Mouse (Mus musculus) lung, embryonic 14.5 days (tissue): ENCODE results near the gene Sdhd. TPM values are rescaled to one million over a fixed set of nuclear protein-coding genes. Genes with fewer than 3 reads are reported as not detected.
"Not testable (repeated sequence)": the region's sequence is repeated elsewhere in the genome, so short reads cannot be mapped to it uniquely, and the experiment has no call there.

ENCODE experiments used
- ATAC-seq: fragments of 200-750 bp; cut with Nextera tagmentation; 2 replicates; pipeline ENCODE4 v1.8.0; 2017; ENCODE audit warnings: mild to moderate bottlenecking, moderate TSS enrichment, moderate library complexity; ENCODE audit not compliant: insufficient read depth
- DNase-seq: peaks from one replicate; pipeline ENCODE4 v3.0.0-alpha.2; 2015
- H3K27ac ChIP-seq: fragments of 300-500 bp; sonication (generic); 2 replicates; pipeline ENCODE4 v1.5.1; 2014; ENCODE audit warnings: low read depth, mild to moderate bottlenecking, moderate library complexity
- H3K27me3 ChIP-seq: fragments of 300-500 bp; sonication (generic); 2 replicates; pipeline ENCODE4 v1.6.1; 2014; ENCODE audit warnings: low read length, control low read depth; ENCODE audit not compliant: insufficient read depth
- H3K36me3 ChIP-seq: fragments of 300-500 bp; sonication (generic); 2 replicates; pipeline ENCODE4 v1.6.1; 2014; ENCODE audit warnings: control low read depth; ENCODE audit not compliant: insufficient read depth
- H3K4me1 ChIP-seq: fragments of 300-500 bp; sonication (generic); 2 replicates; pipeline ENCODE4 v1.6.1; 2014; ENCODE audit warnings: antibody characterized with exemption, control low read depth; ENCODE audit not compliant: insufficient read depth
- H3K4me2 ChIP-seq: fragments of 300-500 bp; sonication (generic); 2 replicates; pipeline ENCODE4 v1.6.1; 2014; ENCODE audit warnings: mild to moderate bottlenecking
- H3K4me3 ChIP-seq: fragments of 300-500 bp; sonication (generic); 2 replicates; pipeline ENCODE4 v1.5.1; 2014; ENCODE audit warnings: low read depth, low read length
- H3K9ac ChIP-seq: fragments of 300-500 bp; sonication (generic); 2 replicates; pipeline ENCODE4 v1.6.1; 2014
- H3K9me3 ChIP-seq: fragments of 300-500 bp; sonication (generic); 2 replicates; pipeline ENCODE4 v1.6.1; 2016; ENCODE audit warnings: low read depth, low read length, control low read depth
- CTCF ChIP-seq: IDR thresholded peaks from 2 replicates; pipeline ENCODE4 v1.5.1; 2016; ENCODE audit warnings: antibody characterized with exemption, low read depth
- WGBS: fragments of 180-500 bp; shearing (Covaris S2); extraction: QIAGEN DNeasy Blood & Tissue Kit; methylation state at CpG from one replicate; pipeline ENCODE4 v1.1.7; 2014; 5-methylcytosine and 5-hydroxymethylcytosine counted together
- polyA plus RNA-seq: library from polyadenylated mRNA; unstranded; fragments of >200 nt; fragmentation: Nextera tagmentation; extraction: Ambion mirVana; gene quantifications from 2 replicates; pipeline ENCODE4 v1.2.1, GENCODE M21; 2014

The Sdhd gene
- polyA plus RNA-seq = 288 and 300 TPM in 2 replicates

DNA sequence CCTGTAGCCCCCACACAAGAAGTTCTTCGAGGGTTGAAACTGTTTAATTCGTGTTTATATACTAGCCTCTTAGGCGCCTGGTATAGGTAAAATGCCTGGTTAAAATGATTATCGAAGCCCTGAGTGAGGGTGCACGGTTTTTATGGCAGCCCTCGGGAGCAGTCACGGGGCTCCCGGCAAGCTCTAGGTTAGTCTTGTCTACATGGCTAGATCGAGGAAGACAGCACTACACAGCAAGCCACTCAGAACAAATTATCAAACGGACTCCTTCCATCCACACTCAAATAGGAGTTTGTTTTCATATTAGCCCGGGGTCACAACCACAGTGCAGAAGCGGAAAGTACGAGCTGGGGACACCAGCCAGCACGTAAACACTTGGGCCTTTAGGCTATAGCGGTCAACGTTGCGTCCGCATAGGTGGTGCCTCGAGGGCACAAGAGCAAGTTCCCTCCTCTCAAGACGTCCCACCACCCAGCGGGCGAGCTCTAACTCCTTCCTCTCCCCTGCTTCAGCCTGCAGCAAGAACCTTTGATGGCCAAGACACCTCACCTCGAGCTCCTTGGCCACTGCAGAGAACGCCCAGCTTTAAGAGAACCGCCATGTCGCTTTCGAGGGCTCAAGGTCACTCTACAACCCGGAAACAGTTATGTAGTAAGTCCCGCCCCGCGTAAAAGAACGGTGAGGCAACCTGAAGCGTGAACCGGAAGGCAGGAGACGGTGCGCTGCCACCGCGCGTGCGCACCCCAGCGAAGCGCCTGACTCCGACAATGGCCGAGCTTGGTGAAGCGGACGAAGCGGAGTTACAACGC, at the start of gene Sdhd, which contains the start of gene Timm8b:
TSS of gene Sdhd (minus strand) at position 624 of the 809 bp plus-strand sequence.
TSS of gene Timm8b (plus strand) at position 722 of the 809 bp plus-strand sequence.
- under 1% methylated on average over 48 of the region's 48 CpGs for WGBS
- peaks cover 57% of the 10 kb centered on the region for H3K36me3 ChIP-seq
- H3K27ac ChIP-seq = peak within 1 kb of the TSS; percentile 73
- TF ChIP-seq CTCF = no peak
- ATAC-seq (peak; percentile 98), DNase-seq (peak; percentile 97)
- H3K9me3 ChIP-seq = no peaks in the 10 kb centered on the region
- no peaks in the 10 kb centered on the region for H3K27me3 ChIP-seq
- peak within 1 kb of the TSS; percentile 88 for H3K4me2 ChIP-seq
- peak within 1 kb of the TSS; percentile 71 for H3K9ac ChIP-seq
- H3K4me3 ChIP-seq = peak within 1 kb of the TSS; percentile 90
- peaks cover 12% of the 10 kb centered on the region; the same call in 1 of the 2 replicates for H3K4me1 ChIP-seq

DNA sequence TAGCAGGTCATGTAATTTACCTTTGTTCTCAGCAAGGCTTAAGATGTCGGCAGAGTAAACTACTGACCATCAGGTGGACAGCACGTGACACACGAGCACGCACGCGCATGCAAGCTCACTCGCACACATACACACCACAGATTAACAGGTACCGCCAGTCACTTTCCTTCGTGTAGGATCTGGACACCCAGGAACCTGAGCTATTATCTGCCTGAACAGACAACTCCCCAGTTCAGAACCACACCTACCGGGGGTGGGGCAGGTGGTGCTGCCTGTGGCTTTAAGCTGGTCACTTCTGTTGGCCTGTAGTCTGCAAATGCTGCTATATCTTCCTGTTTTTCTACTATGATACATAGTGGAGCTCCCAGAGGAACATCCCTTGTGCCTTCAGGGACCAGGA, 46.9 kb upstream of the Sdhd start:
- Histone ChIP-seq H3K27me3 (no peaks in the 10 kb centered on the region), H3K27ac (no peak overlapping the region), H3K36me3 (peaks cover 82% of the 10 kb centered on the region), H3K4me2 (no peak overlapping the region), H3K9ac (no peak overlapping the region), H3K9me3 (no peaks in the 10 kb centered on the region), H3K4me3 (no peak overlapping the region), H3K4me1 (no peaks in the 10 kb centered on the region)
- no peak for TF ChIP-seq CTCF
- WGBS = 94% methylated on average over 10 of the region's 10 CpGs
- no peak for DNase-seq
- ATAC-seq = no peak

DNA sequence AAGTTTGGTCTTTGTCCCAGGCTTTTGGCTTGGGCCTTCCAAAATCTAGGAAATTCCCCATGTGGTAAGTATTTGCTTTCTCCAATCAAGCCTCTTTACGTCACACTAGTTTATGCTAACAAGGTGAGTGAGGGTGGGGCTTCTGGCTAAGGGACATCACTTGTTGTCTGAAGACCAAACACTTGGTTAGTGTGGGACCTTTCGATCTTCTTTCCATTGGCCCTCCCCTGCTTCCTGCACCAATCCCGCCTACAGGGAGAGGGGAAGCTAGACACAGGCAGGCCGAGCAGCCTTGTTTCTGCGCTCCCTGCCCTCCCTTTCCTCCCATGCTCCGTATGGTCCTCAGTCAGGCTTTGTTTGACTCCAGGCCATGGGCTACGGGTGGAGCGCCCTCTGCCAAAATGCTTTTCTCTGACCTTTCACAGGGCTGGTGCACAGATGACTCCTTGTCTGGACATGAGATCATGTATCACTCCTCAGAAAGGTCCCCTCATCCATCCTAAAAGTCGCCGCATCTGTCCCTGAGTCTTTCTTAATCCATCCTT, 43.3 kb upstream of the Sdhd start:
- peaks cover 92% of the 10 kb centered on the region for H3K36me3 ChIP-seq
- H3K4me1 ChIP-seq = no peaks in the 10 kb centered on the region
- DNase-seq (no peak), ATAC-seq (no peak)
- H3K27ac ChIP-seq = no peak overlapping the region
- 79% methylated on average over 10 of the region's 10 CpGs for WGBS
- TF ChIP-seq CTCF = no peak
- no peak overlapping the region for H3K9ac ChIP-seq
- H3K4me2 ChIP-seq = no peak overlapping the region
- no peaks in the 10 kb centered on the region for H3K27me3 ChIP-seq
- no peak overlapping the region for H3K4me3 ChIP-seq
- H3K9me3 ChIP-seq = no peaks in the 10 kb centered on the region

GRCm38 (mm10) chr9:50634270-50634669, 30.7 kb upstream of the Sdhd start:
- no peak overlapping the region for H3K27ac ChIP-seq
- H3K4me3 ChIP-seq = no peak overlapping the region
- H3K9ac ChIP-seq = no peak overlapping the region
- H3K27me3 ChIP-seq = no peaks in the 10 kb centered on the region
- no peak overlapping the region for H3K4me2 ChIP-seq
- ATAC-seq (no peak), DNase-seq (no peak)
- H3K4me1 ChIP-seq = no peaks in the 10 kb centered on the region
- 91% methylated on average over 11 of the region's 11 CpGs for WGBS
- H3K9me3 ChIP-seq = no peaks in the 10 kb centered on the region
- no peak for TF ChIP-seq CTCF
- H3K36me3 ChIP-seq = peaks cover 50% of the 10 kb centered on the region

GRCm38 (mm10) chr9:50633059-50633458, 29.4 kb upstream of the Sdhd start:
- WGBS = 61% methylated on average over 2 of the region's 2 CpGs
- H3K4me3 ChIP-seq = no peak overlapping the region
- peak; percentile 44 for DNase-seq
- no peak for ATAC-seq
- TF ChIP-seq CTCF = peak; percentile 43
- H3K4me1 ChIP-seq = no peaks in the 10 kb centered on the region
- H3K4me2 ChIP-seq = no peak overlapping the region
- no peaks in the 10 kb centered on the region for H3K27me3 ChIP-seq
- no peak overlapping the region for H3K27ac ChIP-seq
- H3K36me3 ChIP-seq = peaks cover 40% of the 10 kb centered on the region
- no peak overlapping the region for H3K9ac ChIP-seq
- H3K9me3 ChIP-seq = no peaks in the 10 kb centered on the region

GRCm38 (mm10) chr9:50632016-50632688, 28.5 kb upstream of the Sdhd start:
- no peaks in the 10 kb centered on the region for H3K9me3 ChIP-seq
- H3K4me1 ChIP-seq = no peaks in the 10 kb centered on the region
- H3K4me2 ChIP-seq = no peak overlapping the region
- H3K4me3 ChIP-seq = no peak overlapping the region
- H3K36me3 ChIP-seq = peaks cover 32% of the 10 kb centered on the region
- ATAC-seq (no peak), DNase-seq (no peak)
- 75% methylated on average over 6 of the region's 6 CpGs for WGBS
- no peak overlapping the region for H3K27ac ChIP-seq
- no peak overlapping the region for H3K9ac ChIP-seq
- no peaks in the 10 kb centered on the region for H3K27me3 ChIP-seq
- no peak for TF ChIP-seq CTCF

GRCm38 (mm10) chr9:50630903-50631302, 27.3 kb upstream of the Sdhd start:
- ATAC-seq, H3K4me2 ChIP-seq, H3K4me1 ChIP-seq, H3K27ac ChIP-seq, H3K27me3 ChIP-seq, H3K9ac ChIP-seq, DNase-seq, H3K4me3 ChIP-seq, H3K9me3 ChIP-seq: not testable (repeated sequence)
- H3K36me3 ChIP-seq = peaks cover 22% of the 10 kb centered on the region
- 93% methylated on average over 6 of the region's 8 CpGs for WGBS
